Mouse (Mus musculus) gastrocnemius, adult 8-10 months (tissue): ENCODE results near the gene Rpgr. TPM values are rescaled to one million over a fixed set of nuclear protein-coding genes. Genes with fewer than 3 reads are reported as not detected.

Source experiments
- DNase-seq, 2 experiments: peaks; one replicate each; pipeline ENCODE4 v3.0.0; 2022; ENCODE audit warnings: low spot score in 2 of 2
- total RNA-seq, 4 experiments: library from RNA; stranded (reverse); gene quantifications; 2 replicates each; pipeline ENCODE4 v1.2.4; 2022

Gene Rpgr
- total RNA-seq, 4 experiments from 2014 or later, result 0.88 to 1.5 (median 1.2) TPM

DNA sequence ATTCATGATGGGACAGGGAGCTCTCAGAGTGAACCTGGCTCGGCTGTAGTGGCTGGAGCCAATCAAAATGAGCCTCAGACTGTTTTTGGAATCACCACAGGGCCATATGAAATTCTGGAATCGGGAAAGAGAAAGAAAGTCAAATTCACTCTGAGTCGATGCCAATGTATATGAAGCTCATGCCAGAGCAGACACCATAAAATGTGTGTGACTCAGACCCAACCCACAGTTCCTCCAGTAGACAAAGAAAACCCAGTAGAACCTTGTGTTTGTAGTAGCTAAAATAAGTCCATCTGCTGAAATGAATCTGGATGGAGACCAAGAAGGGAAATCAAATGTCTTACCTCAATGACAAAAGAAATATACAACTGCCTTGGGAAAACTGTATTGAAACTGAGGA, 142.8 kb downstream of the Rpgr start:
- DNase-seq, result no peak

DNA sequence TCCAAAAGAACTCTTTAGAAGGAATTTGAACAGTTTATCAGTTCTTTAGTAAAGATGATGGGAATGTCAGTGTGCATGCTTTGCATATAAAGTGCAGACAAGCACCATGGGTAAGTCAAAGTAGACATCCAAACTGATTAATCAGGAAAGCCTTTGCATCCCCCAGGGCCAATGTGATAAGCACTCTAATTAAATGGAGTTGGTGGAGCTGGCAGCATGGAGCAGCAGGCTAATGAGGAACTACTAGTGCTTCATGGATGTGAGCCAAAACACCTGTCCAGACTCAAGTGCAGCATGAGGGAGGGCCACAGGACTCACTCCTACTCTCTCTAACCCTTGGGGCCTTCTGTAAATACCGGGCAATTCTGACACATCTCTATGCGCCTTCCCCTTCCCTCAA, 145.2 kb downstream of the Rpgr start:
- no peak for DNase-seq

GRCm38 (mm10) chrX:10070689-10071088, 146.0 kb downstream of the Rpgr start:
- DNase-seq, result no peak

GRCm38 (mm10) chrX:10069405-10069804, 147.3 kb downstream of the Rpgr start:
- no peak for DNase-seq

DNA sequence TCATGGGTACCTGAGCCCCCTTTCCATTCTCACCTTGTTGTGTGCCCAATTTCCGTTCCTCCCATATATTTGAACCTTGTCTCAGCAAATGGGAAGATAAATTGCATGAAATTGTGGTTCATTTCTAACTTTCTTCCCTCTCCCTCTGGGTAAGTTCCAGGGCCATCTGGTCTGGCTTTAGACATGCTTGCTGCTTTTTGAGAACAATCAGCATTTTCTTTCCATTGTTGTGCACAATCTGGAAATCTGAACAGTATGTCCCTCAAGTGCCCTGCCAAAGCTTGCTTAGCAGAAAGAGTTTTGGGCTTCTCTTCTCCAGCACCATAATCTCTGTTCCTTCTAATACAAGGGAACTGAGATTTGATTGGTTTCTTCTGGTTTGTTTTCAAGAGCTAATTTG, 152.9 kb downstream of the Rpgr start:
- no peak for DNase-seq

- DNase-seq, result no peak
Observed at GRCm38 (mm10) chrX:10063361-10063760, 153.4 kb downstream of the Rpgr start.

DNA sequence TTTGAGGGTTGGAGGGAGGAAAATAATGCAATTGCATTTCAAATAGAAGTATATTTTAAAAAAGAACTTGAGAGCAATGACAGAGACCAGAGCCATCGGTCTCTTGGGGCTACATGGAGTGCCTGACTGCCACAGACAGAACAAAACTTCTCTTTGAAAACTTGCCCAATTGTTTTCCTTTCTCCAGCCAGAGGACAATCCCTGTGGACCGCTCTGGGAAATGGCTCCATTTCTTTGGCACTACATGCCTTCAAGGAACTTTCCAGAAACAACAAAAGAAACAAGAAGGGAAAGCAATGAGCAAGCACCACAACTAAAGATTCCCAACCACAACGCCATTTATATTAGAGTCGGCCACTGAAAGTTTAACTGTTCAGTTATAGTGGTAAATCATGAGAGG, 154.5 kb downstream of the Rpgr start:
- peak; percentile 3 to 12 for DNase-seq

DNA sequence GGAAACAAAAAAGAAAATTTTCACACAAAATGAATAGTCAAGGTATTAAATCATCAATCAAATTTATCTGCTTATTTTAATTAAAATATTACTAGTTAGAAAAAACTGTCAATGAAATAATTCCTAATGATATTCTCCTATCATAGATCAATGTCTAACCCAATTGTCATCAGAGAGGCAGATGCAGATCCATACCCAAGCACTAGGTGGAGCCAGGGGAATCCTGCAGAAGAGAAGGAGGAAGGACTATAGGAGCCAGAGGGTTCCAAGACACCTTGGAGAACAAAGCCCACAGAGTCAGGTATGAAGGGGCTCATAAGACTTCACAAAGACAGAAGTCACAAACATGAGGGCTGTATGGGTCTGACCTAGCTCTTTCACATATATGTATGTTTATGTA, 182.1 kb downstream of the Rpgr start:
- no peak for DNase-seq

Other genes with a start within 250 kb of the Rpgr start
- 1 to 10 TPM; 1.0 to 3.2 (median 2.3) TPM for gene Srpx, start 99.2 kb downstream of the Rpgr start, total RNA-seq
- gene Otc, start 35.4 kb upstream of the Rpgr start, total RNA-seq, result not detected